Mouse (Mus musculus): Measurements from ENCODE around the gene Sf3b3. TPM values are rescaled to one million over a fixed set of nuclear protein-coding genes. Genes with fewer than 3 reads are reported as not detected.

The Sf3b3 gene
- polyA plus RNA-seq, 1 experiment from 2014 or later, result 127 TPM

DNA sequence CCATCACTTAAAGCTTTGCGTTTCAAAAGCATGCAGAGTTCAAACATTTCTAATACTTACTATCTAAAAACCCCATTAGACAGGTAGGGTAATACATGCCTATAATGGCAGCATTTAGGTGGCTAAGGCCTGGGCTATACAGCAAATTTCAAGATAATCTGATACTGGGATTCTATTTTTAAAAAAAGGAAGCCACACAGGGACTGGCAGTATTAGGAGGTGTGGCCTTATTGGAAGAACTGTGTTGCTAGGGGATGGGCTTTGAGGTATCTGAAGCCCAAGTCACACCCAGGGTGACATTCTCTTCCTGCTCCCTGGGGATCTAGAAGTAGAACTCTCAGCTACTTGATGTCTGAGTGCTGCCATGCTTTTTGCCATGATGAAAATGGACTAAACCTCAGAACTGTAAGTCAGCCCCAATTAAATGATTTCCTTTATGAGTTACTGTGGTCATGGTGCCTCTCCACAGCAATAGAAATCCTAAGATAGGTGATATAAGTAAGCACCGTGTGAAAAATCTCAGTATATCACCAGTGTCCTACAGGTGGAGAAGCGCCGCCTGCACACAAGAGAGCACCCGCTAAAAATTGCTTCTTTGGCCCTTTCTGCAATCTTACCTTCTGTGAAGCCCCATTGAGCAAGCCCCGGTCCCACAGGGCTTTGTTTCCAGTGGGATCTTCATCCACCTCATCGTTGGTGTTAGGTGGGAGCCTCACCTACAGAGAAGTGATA lies 34.1 kb downstream of the Sf3b3 start:
- Histone ChIP-seq H3K4me3 (no peak overlapping the region), H3K9ac (no peak overlapping the region), H3K36me3 (peaks cover 91% of the 10 kb centered on the region), H3K27ac (no peak overlapping the region), H3K9me3 (replicated peaks) (no peaks in the 10 kb centered on the region), H3K27me3 (replicated peaks) (no peaks in the 10 kb centered on the region), H3K4me1 (no peaks in the 10 kb centered on the region), H3K4me2 (no peak overlapping the region)
- 86% methylated on average over 7 of the region's 7 CpGs for WGBS (ENCODE audit: insufficient replicate concordance)
- no peak for ATAC-seq

DNA sequence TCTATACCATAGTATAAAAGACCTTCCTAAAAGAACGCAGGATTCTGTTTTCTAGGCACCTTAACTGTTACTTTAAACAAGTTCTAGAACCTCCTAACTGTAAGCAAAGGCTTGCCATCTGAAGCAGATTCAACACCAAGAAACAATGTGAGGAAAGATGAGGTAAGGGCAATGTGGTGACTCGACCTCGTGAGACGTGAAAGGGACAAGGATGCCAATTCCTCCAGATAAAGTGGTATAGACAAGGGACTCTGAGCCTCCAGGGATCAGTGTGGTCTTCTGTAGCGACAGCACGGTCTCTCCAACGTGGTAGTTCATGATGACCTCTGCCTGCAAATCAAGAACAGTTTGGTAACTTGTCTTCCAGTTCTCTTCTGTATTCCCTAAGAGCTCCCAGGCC lies 34.8 kb downstream of the Sf3b3 start:
- H3K4me3 ChIP-seq, result no peak overlapping the region
- WGBS (ENCODE audit: insufficient replicate concordance), result 86% methylated on average over 7 of the region's 7 CpGs
- H3K9me3 ChIP-seq (replicated peaks), result no peaks in the 10 kb centered on the region
- no peak overlapping the region for H3K9ac ChIP-seq
- ATAC-seq, result no peak
- no peak overlapping the region for H3K4me2 ChIP-seq
- H3K4me1 ChIP-seq, result no peaks in the 10 kb centered on the region
- H3K36me3 ChIP-seq, result peaks cover 84% of the 10 kb centered on the region
- H3K27ac ChIP-seq, result no peak overlapping the region
- H3K27me3 ChIP-seq (replicated peaks), result no peaks in the 10 kb centered on the region

DNA sequence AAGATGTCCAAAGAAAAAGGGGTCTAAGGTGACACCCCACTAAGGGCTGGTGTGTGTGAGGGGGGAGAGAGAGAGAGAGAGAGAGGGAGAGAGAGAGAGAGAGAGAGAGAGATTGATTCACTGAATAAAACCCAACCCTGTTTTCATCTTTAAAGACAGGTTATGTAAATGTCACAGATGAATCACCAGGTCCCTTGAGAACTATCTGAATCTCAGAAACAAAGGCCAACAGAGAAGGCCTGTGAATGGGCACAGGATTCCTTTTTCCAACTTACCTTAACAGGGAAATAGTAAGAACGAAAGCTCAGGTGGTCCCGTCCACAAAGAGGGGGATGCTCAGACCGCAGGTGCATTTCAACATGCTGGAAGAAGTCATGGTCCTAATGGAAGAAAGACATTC lies 35.5 kb downstream of the Sf3b3 start:
- no peak overlapping the region for H3K27ac ChIP-seq
- H3K4me2 ChIP-seq, result no peak overlapping the region
- no peaks in the 10 kb centered on the region for H3K9me3 ChIP-seq (replicated peaks)
- H3K36me3 ChIP-seq, result peaks cover 77% of the 10 kb centered on the region
- ATAC-seq, result no peak
- no peak overlapping the region for H3K4me3 ChIP-seq
- no peak overlapping the region for H3K9ac ChIP-seq
- no peaks in the 10 kb centered on the region for H3K27me3 ChIP-seq (replicated peaks)
- 89% methylated on average over 3 of the region's 3 CpGs for WGBS (ENCODE audit: insufficient replicate concordance)
- no peaks in the 10 kb centered on the region for H3K4me1 ChIP-seq

DNA sequence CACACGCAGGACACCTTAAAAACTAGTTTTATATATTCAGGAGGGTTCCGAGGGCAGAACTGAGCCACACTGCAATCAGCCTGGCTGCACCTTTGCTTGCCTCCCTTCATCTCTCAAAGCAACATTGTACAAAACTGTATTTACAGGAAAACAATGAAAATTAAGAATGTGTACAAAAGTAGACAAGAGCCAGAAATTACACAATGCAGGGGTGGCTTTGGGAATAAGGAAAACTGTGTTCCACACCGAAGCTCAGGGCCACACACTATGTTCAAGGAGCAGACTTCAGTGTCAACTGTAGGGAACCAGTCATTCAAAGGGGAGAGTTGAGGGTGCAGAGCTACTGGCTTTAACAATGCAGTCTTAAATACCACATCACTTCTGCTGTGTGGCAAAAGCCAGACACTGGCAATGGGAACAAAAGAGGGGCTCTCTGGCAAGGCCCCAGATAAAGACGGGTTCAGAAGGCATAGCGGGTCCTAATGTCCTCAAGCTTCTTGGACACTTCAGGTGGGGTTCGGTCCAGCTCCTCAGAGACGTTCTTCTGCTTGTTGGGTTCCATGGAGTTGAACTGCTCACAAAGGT lies 36.0 kb downstream of the Sf3b3 start:
- Histone ChIP-seq H3K27me3 (replicated peaks) (no peaks in the 10 kb centered on the region), H3K9me3 (replicated peaks) (no peaks in the 10 kb centered on the region), H3K9ac (no peak overlapping the region), H3K27ac (no peak overlapping the region), H3K36me3 (peaks cover 72% of the 10 kb centered on the region), H3K4me1 (no peaks in the 10 kb centered on the region), H3K4me2 (no peak overlapping the region), H3K4me3 (no peak overlapping the region)
- ATAC-seq, result no peak
- 84% methylated on average over 7 of the region's 7 CpGs for WGBS (ENCODE audit: insufficient replicate concordance)

DNA sequence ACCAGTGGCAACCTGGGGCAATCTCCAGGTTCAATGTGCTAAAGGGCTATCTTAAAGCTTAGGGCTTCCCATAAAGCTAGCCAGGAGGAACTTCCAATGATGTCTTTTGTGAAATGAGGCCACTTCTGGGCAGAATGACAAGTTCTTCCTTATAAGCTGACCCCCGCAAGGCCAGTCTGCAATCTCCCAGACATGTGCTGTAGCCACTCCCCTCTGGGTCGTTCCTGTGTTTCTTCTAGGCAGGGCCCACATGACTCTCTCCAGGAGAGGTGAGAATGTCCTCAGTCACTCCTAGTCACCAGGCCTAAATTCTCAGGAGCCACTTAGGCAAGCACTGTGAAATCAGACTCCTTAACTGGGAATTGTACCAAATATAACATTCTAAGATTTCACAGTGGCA lies 36.8 kb downstream of the Sf3b3 start:
- Histone ChIP-seq H3K36me3 (peaks cover 65% of the 10 kb centered on the region), H3K9me3 (replicated peaks) (no peaks in the 10 kb centered on the region), H3K4me1 (no peaks in the 10 kb centered on the region), H3K9ac (no peak overlapping the region), H3K27ac (no peak overlapping the region), H3K27me3 (replicated peaks) (no peaks in the 10 kb centered on the region), H3K4me2 (no peak overlapping the region), H3K4me3 (no peak overlapping the region)
- 39% methylated on average over 2 of the region's 2 CpGs for WGBS (ENCODE audit: insufficient replicate concordance)
- ATAC-seq, result no peak

DNA sequence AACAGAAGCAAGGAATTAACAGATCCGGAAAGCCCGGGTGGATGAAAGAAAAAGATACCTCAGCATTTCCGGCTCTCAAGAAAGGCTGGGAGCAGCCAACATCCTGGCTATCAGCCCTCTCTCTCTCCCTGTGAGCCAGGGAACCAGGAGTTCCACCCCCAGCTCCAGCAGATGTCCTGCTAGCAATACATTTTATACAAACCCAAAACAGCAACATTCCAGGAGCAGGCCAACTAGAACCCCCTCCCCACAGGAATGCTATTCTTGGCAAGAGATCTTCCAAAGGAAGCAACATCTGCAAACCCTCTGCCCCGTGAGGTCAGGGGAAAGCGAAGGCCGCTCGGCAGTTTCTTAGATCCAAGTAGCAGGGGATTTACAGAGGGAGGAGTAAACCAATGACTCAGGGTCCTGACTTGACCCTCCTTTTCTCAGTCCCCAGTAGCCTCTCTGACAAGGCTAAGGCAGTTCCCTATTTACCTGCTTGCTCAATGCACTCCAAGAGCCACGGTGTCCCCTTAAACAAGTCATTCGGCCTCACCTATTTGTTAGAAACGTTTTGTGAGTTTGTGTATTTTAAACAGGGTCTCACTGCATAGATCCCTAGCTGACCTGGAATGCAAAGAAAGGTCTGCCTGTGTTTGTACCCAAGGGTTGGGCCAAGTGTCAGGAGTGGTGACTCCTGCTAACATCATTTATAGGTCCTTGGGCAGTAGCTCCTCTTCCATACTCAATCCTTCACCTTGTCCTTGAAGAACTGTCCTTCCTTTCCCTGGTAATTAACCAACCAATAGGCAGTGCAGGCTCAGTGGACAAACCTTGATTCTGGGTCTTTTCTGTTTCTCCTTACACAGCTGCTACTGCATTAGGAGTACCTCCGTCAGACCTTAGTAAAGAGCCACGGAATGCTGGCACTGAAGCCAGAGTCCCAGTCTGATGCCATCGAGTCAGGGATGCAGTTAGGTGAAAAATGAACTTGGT lies 37.8 kb downstream of the Sf3b3 start:
- Histone ChIP-seq H3K27me3 (replicated peaks) (no peaks in the 10 kb centered on the region), H3K9me3 (replicated peaks) (no peaks in the 10 kb centered on the region), H3K4me1 (no peaks in the 10 kb centered on the region), H3K4me3 (no peak overlapping the region), H3K4me2 (no peak overlapping the region), H3K36me3 (peaks cover 54% of the 10 kb centered on the region), H3K9ac (no peak overlapping the region), H3K27ac (no peak overlapping the region)
- no peak for ATAC-seq
- 63% methylated on average over 13 of the region's 13 CpGs for WGBS (ENCODE audit: insufficient replicate concordance)

DNA sequence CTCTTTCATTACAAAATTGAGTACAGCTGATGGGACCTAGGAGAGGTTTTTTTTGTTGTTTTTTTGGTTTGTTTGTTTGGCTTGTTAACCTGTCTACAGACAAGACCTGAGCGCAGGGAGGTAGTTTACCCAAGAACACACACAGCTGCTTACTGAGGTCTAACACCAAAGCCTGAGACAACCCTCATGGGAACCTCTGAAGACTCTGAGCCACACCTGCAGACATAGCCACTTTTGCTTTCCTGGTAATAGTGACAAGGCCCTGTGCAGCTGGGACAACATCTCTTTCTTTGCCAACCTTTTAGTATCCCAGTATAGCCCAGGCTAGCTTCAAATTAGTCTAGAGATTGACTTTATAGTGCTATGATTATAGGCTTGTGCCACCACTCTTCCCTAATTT lies 40.4 kb downstream of the Sf3b3 start:
- WGBS (ENCODE audit: insufficient replicate concordance), result 68% methylated on average over 1 of the region's 1 CpGs
- Histone ChIP-seq H3K9me3 (replicated peaks) (no peaks in the 10 kb centered on the region), H3K9ac (no peak overlapping the region), H3K36me3 (peaks cover 28% of the 10 kb centered on the region), H3K27ac (no peak overlapping the region), H3K4me1 (no peaks in the 10 kb centered on the region), H3K4me3 (no peak overlapping the region), H3K4me2 (no peak overlapping the region), H3K27me3 (replicated peaks) (no peaks in the 10 kb centered on the region)
- ATAC-seq, result no peak

DNA sequence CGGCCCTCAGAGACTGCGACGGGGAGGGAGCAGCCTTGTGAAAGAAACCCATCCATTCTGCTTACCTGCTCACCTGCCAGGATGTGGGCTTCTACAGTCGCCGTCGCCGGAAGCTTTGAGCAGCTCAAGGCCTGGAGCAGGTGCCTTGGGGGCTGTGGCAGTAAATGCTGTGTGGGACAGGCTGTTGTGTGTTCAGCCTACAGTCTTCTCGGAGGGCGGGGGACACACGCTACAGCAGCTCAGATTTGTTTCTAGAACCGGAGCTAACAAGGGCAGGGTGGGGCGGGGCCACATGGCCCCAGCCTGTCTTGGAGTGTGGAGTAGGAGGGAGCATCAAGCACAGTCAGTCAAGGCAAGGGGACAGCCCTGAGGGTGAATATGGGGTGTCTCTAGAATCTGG lies 40.9 kb downstream of the Sf3b3 start, which contains the start of gene Il34:
Il34 (minus strand) TSS at position 256 of the 400 bp plus-strand sequence.
- Histone ChIP-seq H3K27me3 (replicated peaks) (no peaks in the 10 kb centered on the region), H3K9ac (no peak within 1 kb of the TSS), H3K4me3 (no peak within 1 kb of the TSS), H3K4me1 (no peaks in the 10 kb centered on the region), H3K36me3 (peaks cover 23% of the 10 kb centered on the region), H3K9me3 (replicated peaks) (no peaks in the 10 kb centered on the region), H3K27ac (no peak within 1 kb of the TSS), H3K4me2 (no peak within 1 kb of the TSS)
- no peak for ATAC-seq
- WGBS (ENCODE audit: insufficient replicate concordance), result 34% methylated on average over 12 of the region's 12 CpGs

DNA sequence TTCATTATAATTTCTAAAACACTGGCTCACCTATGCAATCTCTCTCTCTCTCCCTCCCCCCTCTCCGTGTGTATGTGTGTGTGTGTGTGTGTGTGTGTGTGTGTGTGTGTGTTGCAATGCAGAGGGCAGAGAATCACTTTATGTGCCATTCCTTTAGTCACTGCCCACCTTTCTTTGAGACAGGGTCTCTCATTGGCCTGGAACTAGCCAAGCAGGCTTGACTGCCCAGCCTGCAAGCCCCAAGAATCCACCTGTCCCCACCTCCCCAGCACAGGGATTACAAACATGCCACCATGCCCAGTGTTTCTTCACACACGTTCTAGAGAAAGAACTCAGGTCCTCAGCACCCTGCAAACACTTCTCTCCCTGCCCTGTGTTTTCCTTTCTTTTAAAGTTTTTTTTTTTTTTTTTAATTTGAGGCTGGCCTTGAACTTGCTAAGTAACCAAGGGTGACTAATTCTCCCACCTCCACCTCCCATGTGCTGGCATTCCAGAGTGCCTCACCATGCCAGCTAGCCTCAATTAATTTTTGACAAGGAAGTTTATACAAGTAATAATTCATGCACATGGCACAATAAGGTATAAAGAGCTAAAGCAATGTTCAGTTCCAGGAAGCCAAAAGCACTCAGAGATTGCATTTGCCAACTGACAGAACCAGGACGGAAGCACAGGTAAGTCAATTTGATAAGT lies 41.6 kb downstream of the Sf3b3 start:
- H3K4me2 ChIP-seq, result no peak overlapping the region
- no peaks in the 10 kb centered on the region for H3K4me1 ChIP-seq
- H3K9me3 ChIP-seq (replicated peaks), result no peaks in the 10 kb centered on the region
- no peaks in the 10 kb centered on the region; the same call in 1 of the 2 replicates for H3K27me3 ChIP-seq (replicated peaks)
- H3K36me3 ChIP-seq, result peaks cover 16% of the 10 kb centered on the region
- no peak overlapping the region for H3K27ac ChIP-seq
- no peak for ATAC-seq
- WGBS (ENCODE audit: insufficient replicate concordance), result 32% methylated on average over 3 of the region's 3 CpGs
- H3K4me3 ChIP-seq, result no peak overlapping the region
- no peak overlapping the region for H3K9ac ChIP-seq

DNA sequence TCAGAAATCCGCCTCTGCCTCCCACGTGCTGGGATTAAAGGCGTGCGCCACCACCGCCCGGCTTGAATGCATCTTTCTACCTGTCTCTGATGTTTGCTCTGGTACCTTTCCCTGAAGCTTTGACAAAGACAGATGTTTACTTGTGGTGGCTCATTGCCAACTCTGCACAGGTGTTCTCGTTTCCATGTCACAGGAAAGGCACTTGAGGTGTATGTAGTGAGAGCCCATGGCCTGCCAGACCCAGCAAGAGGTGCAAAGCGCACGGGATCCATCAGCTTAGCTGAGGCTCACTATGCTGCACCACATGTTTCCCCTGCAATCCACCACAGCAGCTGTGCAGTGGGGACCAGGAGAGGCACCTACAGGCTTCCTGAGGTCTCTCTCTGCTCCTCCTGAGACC lies 42.7 kb downstream of the Sf3b3 start:
- 81% methylated on average over 9 of the region's 9 CpGs for WGBS (ENCODE audit: insufficient replicate concordance)

DNA sequence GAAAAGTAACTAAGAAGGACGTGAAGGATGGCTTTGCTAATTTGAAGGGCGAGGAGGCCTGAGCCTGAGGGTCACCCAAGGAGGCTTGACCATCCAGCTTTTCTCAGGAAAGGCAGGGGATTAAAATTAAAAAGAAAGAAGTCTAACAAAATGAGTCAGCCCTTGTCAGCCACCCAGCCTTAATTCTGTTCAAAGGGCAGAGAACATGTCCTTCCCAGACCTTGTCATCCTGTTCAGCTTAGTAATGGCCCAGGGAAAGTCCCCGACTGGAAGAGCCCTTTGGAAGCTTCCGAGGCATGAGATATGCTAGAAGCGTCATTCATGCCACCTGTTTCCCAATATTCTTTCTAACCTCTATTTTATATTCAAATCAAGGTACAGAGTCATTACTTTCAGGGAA lies 43.6 kb downstream of the Sf3b3 start:
- WGBS (ENCODE audit: insufficient replicate concordance), result 63% methylated on average over 5 of the region's 5 CpGs

More for the DNA sequence above, 42.7 kb downstream of the Sf3b3 start:
- H3K27ac ChIP-seq, result no peak overlapping the region
- H3K27me3 ChIP-seq (replicated peaks), result no peaks in the 10 kb centered on the region; the same call in 1 of the 2 replicates
- H3K36me3 ChIP-seq, result peaks cover 5% of the 10 kb centered on the region
- H3K4me1 ChIP-seq, result no peaks in the 10 kb centered on the region
- no peak for ATAC-seq
- H3K4me2 ChIP-seq, result no peak overlapping the region
- H3K4me3 ChIP-seq, result no peak overlapping the region
- H3K9ac ChIP-seq, result no peak overlapping the region
- H3K9me3 ChIP-seq (replicated peaks), result no peaks in the 10 kb centered on the region

More for the DNA sequence above, 43.6 kb downstream of the Sf3b3 start:
- Histone ChIP-seq H3K27ac (no peak overlapping the region), H3K9me3 (replicated peaks) (no peaks in the 10 kb centered on the region), H3K36me3 (no peaks in the 10 kb centered on the region), H3K4me3 (no peak overlapping the region), H3K9ac (no peak overlapping the region), H3K27me3 (replicated peaks) (no peaks in the 10 kb centered on the region; the same call in 1 of the 2 replicates), H3K4me2 (no peak overlapping the region), H3K4me1 (no peaks in the 10 kb centered on the region)
- ATAC-seq, result no peak

Measured in liver, embryonic 12.5 days (tissue).